Mouse (Mus musculus) gastrocnemius, adult 2 months (tissue): ENCODE measurements around the gene Snrpg. TPM values are rescaled to one million over a fixed set of nuclear protein-coding genes. Genes with fewer than 3 reads are reported as not detected.
"Not testable (repeated sequence)": the region's sequence is repeated elsewhere in the genome, so short reads cannot be mapped to it uniquely, and the experiment has no call there.

Source experiments
- DNase-seq: peaks from one replicate; pipeline ENCODE4 v3.0.0; 2022
- H3K27ac ChIP-seq: fragments of 200-600 bp; 2 replicates; pipeline ENCODE4 v1.8.1; 2022; ENCODE audit warnings: mild to moderate bottlenecking
- H3K4me3 ChIP-seq: fragments of 200-600 bp; 2 replicates; pipeline ENCODE4 v1.8.1; 2022; ENCODE audit warnings: mild to moderate bottlenecking, moderate library complexity
- CTCF ChIP-seq: fragments of 200-600 bp; IDR thresholded peaks from 2 replicates; pipeline ENCODE4 v1.8.1; 2022; ENCODE audit warnings: antibody characterized with exemption, mild to moderate bottlenecking, moderate library complexity
- intact Hi-C: fragments of 180-260 bp; cut with DNase I; formaldehyde crosslinking; loops from one replicate; pipeline ENCODE4 v1.15.1; 2025
- long read RNA-seq, 2 experiments: library from polyadenylated mRNA; stranded (forward); transcript quantifications; one replicate each; pipeline ENCODE4 v2.0.0; 2021
- total RNA-seq, 2 experiments: library from RNA; stranded (reverse); gene quantifications; 2 replicates each; pipeline ENCODE4 v1.2.3; 2021

Gene Snrpg
- 10 to 100 TPM; 23.3 to 37.8 TPM for total RNA-seq
- long read RNA-seq, experiment 1, transcript Snrpg-201 (4 exons, 1,055 nt): major isoform, 19 of 20 reads
- long read RNA-seq, experiment 1, partial matches to known transcripts: 1 of 20 reads
- long read RNA-seq, experiment 1, other reads (novel, unspliced or antisense): 0 of 20 reads
- long read RNA-seq, experiment 2, transcript Snrpg-201 (4 exons, 1,055 nt): major isoform, 31 of 32 reads
- long read RNA-seq, experiment 2, partial matches to known transcripts: 0 of 32 reads
- long read RNA-seq, experiment 2, other reads (novel, unspliced or antisense): 1 of 32 reads

GRCm38 (mm10) chr6:86370764-86371339 lies at the start of gene Snrpg:
Gene Snrpg (plus strand): TSS chr6:86371304.
- peak within 1 kb of the TSS; percentile 80 for H3K4me3 ChIP-seq
- intact Hi-C loops: no loop called here
- TF ChIP-seq CTCF: no peak
- peak within 1 kb of the TSS; percentile 94 for H3K27ac ChIP-seq
- peak; percentile 22 for DNase-seq

- Histone ChIP-seq H3K4me3 (no peak overlapping the region), H3K27ac (no peak overlapping the region)
- TF ChIP-seq CTCF: no peak
- DNase-seq: no peak
- intact Hi-C loops: no loop called here
These were observed 49.0 kb upstream of the Snrpg start for GRCm38 (mm10) chr6:86322031-86322563.

GRCm38 (mm10) chr6:86322991-86323390 lies 48.1 kb upstream of the Snrpg start:
- Histone ChIP-seq H3K27ac (no peak overlapping the region), H3K4me3 (no peak overlapping the region)
- no peak for TF ChIP-seq CTCF
- intact Hi-C loops: no loop called here
- no peak for DNase-seq

- no peak overlapping the region for H3K4me3 ChIP-seq
- no peak for TF ChIP-seq CTCF
- H3K27ac ChIP-seq: no peak overlapping the region
- DNase-seq: no peak
- intact Hi-C loops: no loop called here
These were observed 46.7 kb upstream of the Snrpg start for GRCm38 (mm10) chr6:86324400-86324799.

DNA sequence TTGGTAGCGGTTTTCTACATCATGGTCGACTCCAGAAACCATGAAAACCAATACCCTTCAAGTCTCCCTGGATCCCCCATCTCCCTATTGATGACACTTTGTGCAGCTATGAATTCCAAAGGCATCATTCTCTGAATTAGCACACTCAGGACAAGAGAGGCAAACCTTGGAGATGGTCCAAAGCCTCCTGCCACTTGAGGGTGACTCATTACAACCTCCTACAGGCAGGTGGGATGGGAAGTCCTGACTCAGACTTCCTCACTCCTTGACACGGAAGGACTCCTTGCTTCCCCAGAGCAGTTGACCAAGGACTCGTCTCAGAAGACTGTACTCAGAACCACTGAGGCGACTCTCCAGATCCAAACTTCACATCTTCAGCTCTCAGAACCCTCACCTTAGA lies 45.5 kb upstream of the Snrpg start:
- Histone ChIP-seq H3K4me3 (no peak overlapping the region), H3K27ac (no peak overlapping the region)
- intact Hi-C loops: no loop called here
- no peak for DNase-seq
- no peak for TF ChIP-seq CTCF

GRCm38 (mm10) chr6:86326866-86327265 lies 44.2 kb upstream of the Snrpg start:
- intact Hi-C loops: no loop called here
- H3K27ac ChIP-seq: no peak overlapping the region
- H3K4me3 ChIP-seq: no peak overlapping the region
- no peak for TF ChIP-seq CTCF
- DNase-seq: no peak

DNA sequence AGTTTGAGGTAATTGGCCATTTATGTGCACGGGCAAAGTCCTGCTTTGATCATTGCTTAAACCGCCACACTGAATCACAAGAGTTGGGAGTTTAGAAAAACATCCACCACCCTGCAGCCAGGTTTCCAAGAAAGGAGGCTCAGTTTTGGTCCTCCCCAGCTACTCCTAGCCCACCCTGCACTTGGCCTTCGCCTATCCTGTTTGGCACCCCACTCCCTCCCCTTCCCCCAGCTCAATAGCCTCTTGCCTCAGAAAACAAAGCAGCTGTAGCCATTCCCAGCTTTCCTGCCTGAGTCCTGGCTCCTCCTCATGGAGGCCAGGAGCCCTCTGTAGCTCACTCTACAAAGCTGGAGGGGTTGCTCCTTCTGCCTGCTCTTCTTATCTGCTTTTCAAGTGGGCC lies 42.7 kb upstream of the Snrpg start:
- no peak for TF ChIP-seq CTCF

DNA sequence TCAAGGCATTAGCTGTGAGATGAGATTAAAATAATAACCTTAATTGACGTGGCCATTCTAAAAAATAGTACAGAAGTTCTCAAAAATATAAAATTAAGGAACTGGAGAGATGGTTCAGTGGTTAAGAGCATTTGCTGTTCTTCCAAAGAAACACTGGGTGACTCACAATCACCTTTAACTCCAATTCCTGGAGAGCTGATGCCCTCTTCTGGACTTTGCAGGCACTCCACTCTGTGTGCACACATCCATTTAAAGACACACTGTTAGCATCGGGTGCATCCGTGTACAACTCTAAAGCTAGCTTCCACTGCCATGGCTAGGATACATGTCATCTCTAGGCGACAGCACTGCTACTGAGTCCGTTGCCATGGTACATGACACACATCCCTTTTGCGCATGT lies 41.2 kb upstream of the Snrpg start:
- no peak overlapping the region for H3K4me3 ChIP-seq
- no peak overlapping the region for H3K27ac ChIP-seq
- no peak for TF ChIP-seq CTCF
- intact Hi-C loops: no loop called here
- no peak for DNase-seq

More for the DNA sequence above, 42.7 kb upstream of the Snrpg start:
- H3K4me3 ChIP-seq: no peak overlapping the region
- DNase-seq: no peak
- H3K27ac ChIP-seq: no peak overlapping the region
- intact Hi-C loops: no loop called here

GRCm38 (mm10) chr6:86335121-86335849 lies 35.8 kb upstream of the Snrpg start:
- TF ChIP-seq CTCF: no peak
- H3K27ac ChIP-seq: no peak overlapping the region
- H3K4me3 ChIP-seq: no peak overlapping the region
- intact Hi-C loops: no loop called here
- no peak for DNase-seq

- DNase-seq: no peak
- intact Hi-C loops: no loop called here
- TF ChIP-seq CTCF: no peak
- Histone ChIP-seq H3K27ac (no peak overlapping the region), H3K4me3 (no peak overlapping the region)
These were observed 35.2 kb upstream of the Snrpg start for GRCm38 (mm10) chr6:86335860-86336259.

- H3K4me3 ChIP-seq, intact Hi-C loops, DNase-seq, H3K27ac ChIP-seq: not testable (repeated sequence)
These were observed 34.8 kb upstream of the Snrpg start for GRCm38 (mm10) chr6:86336340-86336739.

GRCm38 (mm10) chr6:86343656-86344055 lies 27.4 kb upstream of the Snrpg start:
- Histone ChIP-seq H3K4me3 (no peak overlapping the region), H3K27ac (no peak overlapping the region)
- DNase-seq: no peak
- no peak for TF ChIP-seq CTCF
- intact Hi-C loops: no loop called here

- TF ChIP-seq CTCF: no peak
- Histone ChIP-seq H3K27ac (no peak overlapping the region), H3K4me3 (no peak overlapping the region)
- intact Hi-C loops: no loop called here
- no peak for DNase-seq
These were observed 25.0 kb upstream of the Snrpg start for GRCm38 (mm10) chr6:86346063-86346462.
